Mouse (Mus musculus) bone marrow, adult 2 months (tissue): Measurements from ENCODE around the gene 1700057G04Rik. TPM values are rescaled to one million over a fixed set of nuclear protein-coding genes. Genes with fewer than 3 reads are reported as not detected.
A peak's percentile ranks its signal among the peaks of the same experiment; 100 is the strongest.

Experiments
- H3K27ac ChIP-seq: fragments of 200-500 bp; 2 replicates; pipeline ENCODE4 v1.5.1; 2012; ENCODE audit warnings: low read depth, mild to moderate bottlenecking, control low read depth, inconsistent platforms, low read length; ENCODE audit not compliant: control insufficient read depth, poor library complexity, insufficient read depth
- H3K4me1 ChIP-seq: fragments of 200-500 bp; 2 replicates; pipeline ENCODE4 v1.6.1; 2011; ENCODE audit warnings: low read length; ENCODE audit not compliant: control insufficient read depth, insufficient read depth
- H3K4me3 ChIP-seq: fragments of 200-500 bp; replicated peaks from 2 replicates; pipeline ENCODE3; 2011; ENCODE audit warnings: mild to moderate bottlenecking, low read depth, low read length, control low read depth; ENCODE audit not compliant: control insufficient read depth
- CTCF ChIP-seq: fragments of 200-500 bp; IDR thresholded peaks from 2 replicates; pipeline ENCODE4 v1.5.1; 2011; ENCODE audit warnings: low read length, control low read depth; ENCODE audit not compliant: control insufficient read depth, insufficient read depth
- POLR2A ChIP-seq: fragments of 200-500 bp; IDR thresholded peaks from 2 replicates; pipeline ENCODE4 v1.6.1; 2011; ENCODE audit warnings: low read depth, mild to moderate bottlenecking, control low read depth, low read length, borderline replicate concordance; ENCODE audit not compliant: control insufficient read depth
- WGBS: fragments of 180-500 bp; shearing (Covaris S2); methylation state at CpG from one replicate; pipeline ENCODE4 v1.1.7; 2018; 5-methylcytosine and 5-hydroxymethylcytosine counted together
- polyA plus RNA-seq: library from polyadenylated mRNA; stranded (reverse); fragments of >200 nt; gene quantifications from 2 replicates; pipeline ENCODE4 v1.2.4, GENCODE M21; 2011; ENCODE audit warnings: low replicate concordance; ENCODE audit not compliant: missing spikeins, insufficient read depth, insufficient read length

1700057G04Rik gene
- polyA plus RNA-seq, 1 experiment = not detected

DNA sequence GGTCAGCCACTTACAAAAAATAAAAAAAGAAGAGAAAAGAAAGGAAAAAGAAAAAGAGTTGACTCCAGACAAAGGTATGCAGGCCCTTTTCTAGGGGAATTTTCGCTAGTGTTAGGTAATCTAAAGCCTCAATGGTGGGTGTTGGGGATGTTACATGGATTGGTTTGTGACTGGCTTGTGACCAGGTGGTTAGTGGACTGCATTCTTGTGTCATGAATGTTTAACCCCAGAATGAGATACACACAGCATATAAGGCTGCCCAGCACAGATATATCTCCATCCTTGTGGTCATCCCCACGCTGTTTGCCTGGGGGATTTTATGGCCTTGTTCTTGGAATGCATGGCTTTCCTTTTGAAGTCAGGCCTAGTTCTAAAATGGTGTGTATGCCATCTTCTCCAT is 35.9 kb upstream of the 1700057G04Rik start:
- TF ChIP-seq POLR2A = no peak
- no peak for TF ChIP-seq CTCF
- no peak overlapping the region for H3K4me3 ChIP-seq
- no peaks in the 10 kb centered on the region; the same call in 1 of the 2 replicates for H3K4me1 ChIP-seq
- WGBS = 79% methylated on average over 2 of the region's 2 CpGs
- H3K27ac ChIP-seq = no peak overlapping the region

DNA sequence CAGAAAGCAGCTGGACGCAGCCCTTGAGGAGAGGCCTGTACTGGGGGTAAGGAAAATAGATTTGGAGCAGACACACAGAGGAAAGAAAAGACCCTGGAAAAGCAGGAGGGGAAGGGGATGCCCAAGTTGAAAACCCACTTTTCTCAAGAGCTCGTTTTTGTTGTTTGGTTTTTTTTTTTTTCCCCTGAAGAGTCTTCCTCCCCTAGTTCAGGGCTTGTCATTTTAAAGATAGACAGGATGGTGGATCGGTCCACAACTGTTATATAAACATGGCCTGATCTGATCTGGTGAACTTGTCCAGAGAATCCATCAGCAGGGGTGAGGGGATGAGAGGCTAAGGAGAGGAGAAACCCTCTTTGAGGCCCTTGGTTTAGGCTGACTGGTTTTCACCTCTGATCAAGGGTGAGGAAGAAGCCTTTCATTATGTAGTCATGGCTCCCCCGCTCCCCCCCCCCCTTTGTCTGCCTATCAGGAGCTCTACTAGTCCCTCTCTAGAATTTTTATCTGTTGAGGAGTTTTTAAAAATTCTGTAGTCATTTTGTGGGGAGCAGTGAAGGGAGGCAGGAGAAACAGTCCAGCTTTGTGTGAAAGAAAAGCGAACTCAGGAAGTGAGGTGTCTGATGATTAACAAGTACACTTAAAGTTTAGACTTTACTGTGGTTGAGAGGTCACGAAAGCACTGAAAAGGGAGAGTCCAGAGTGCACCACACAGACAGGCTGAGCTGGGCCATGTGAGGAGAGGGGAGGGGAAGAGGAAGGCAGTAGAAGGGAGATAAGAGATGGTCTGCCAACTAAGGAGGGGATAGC is 35.0 kb upstream of the 1700057G04Rik start:
- 36% methylated on average over 6 of the region's 6 CpGs for WGBS
- Histone ChIP-seq H3K4me1 (no peaks in the 10 kb centered on the region; the same call in 1 of the 2 replicates), H3K4me3 (no peak overlapping the region), H3K27ac (no peak overlapping the region; the same call in 1 of the 2 replicates)
- TF ChIP-seq POLR2A (no peak), CTCF (no peak)

DNA sequence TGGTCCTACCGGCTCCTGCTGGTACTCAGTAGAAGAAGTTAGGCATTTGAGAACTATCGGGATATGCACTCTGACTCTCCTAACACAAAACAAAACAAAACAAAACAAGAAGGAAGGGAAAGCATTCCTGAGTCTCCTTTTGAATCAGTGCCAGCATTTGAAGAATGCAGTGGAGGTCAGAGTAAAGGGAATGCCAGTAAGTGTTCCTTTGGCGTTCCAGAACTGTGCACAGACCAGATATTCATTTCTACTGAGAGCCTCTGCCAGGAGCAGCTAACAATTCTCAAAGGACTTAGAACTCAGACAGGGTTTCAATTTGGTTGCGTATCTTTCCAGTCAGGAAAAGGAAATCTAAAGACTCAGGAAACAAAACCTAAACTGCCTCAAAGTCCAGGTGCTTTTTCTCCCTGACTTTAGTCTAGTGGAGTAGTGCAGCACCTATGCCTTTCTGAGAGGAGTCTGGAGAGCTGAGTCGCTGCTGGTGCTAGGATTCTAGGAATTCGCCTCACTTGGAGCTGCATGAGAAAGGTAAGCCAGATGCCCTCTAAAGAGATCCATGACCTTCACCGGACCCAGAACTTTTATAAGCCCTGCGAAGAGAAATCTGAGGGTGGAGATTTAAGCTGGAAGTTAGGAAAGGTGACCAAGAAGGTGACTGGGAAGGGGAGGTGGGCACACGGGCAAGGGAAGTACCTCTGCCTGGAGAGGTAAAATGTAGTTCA is 33.5 kb upstream of the 1700057G04Rik start, which contains the start of gene Plscr2:
Gene Plscr2, plus strand, starts transcription at position 117 of the 722 bp plus-strand sequence.
- Histone ChIP-seq H3K4me1 (no peaks in the 10 kb centered on the region; the same call in 1 of the 2 replicates), H3K4me3 (no peak within 1 kb of the TSS), H3K27ac (peak within 1 kb of the TSS; percentile 26)
- TF ChIP-seq CTCF (no peak), POLR2A (no peak)
- 79% methylated on average over 9 of the region's 9 CpGs for WGBS

- H3K27ac ChIP-seq = no peak overlapping the region
- 68% methylated on average over 7 of the region's 7 CpGs for WGBS
- no peaks in the 10 kb centered on the region; the same call in 1 of the 2 replicates for H3K4me1 ChIP-seq
- TF ChIP-seq POLR2A (no peak), CTCF (no peak)
- H3K4me3 ChIP-seq = no peak overlapping the region
These were observed 32.8 kb upstream of the 1700057G04Rik start for GRCm38 (mm10) chr9:92276360-92276759.

GRCm38 (mm10) chr9:92280048-92280447 is 29.1 kb upstream of the 1700057G04Rik start:
- no peak overlapping the region for H3K4me3 ChIP-seq
- no peak overlapping the region for H3K27ac ChIP-seq
- TF ChIP-seq CTCF = no peak
- no peak for TF ChIP-seq POLR2A
- 32% methylated on average over 1 of the region's 1 CpGs for WGBS
- H3K4me1 ChIP-seq = no peaks in the 10 kb centered on the region; the same call in 1 of the 2 replicates

GRCm38 (mm10) chr9:92282563-92283171 is 26.5 kb upstream of the 1700057G04Rik start:
- no peak overlapping the region for H3K4me3 ChIP-seq
- 62% methylated on average over 7 of the region's 7 CpGs for WGBS
- no peaks in the 10 kb centered on the region for H3K4me1 ChIP-seq
- H3K27ac ChIP-seq = no peak overlapping the region
- TF ChIP-seq POLR2A (no peak), CTCF (no peak)

DNA sequence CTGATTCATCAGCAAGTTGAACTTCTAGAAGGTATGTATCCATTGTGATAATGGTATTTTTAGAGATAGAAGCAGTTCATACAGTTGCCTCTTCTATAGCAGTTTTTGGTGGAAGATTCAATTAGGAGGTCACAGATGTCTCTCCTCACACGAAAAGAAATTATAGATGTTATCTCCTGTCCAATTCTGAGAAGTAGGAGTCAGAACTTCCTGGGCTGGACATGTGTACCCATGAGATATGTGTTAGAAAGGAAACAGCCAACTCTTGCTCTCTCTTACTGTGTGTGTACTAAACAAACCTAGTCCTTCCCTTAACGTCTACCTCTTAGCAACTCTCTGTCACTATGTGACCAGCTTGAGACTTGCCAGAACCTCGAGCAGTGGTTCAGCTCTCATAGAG is 19.5 kb upstream of the 1700057G04Rik start:
- no peak overlapping the region for H3K4me3 ChIP-seq
- H3K4me1 ChIP-seq = no peaks in the 10 kb centered on the region
- no peak for TF ChIP-seq POLR2A
- no peak for TF ChIP-seq CTCF
- WGBS = 6% methylated on average over 3 of the region's 3 CpGs
- no peak overlapping the region for H3K27ac ChIP-seq

- no peak overlapping the region for H3K4me3 ChIP-seq
- WGBS = 63% methylated on average over 2 of the region's 2 CpGs
- no peak overlapping the region for H3K27ac ChIP-seq
- TF ChIP-seq POLR2A (no peak), CTCF (no peak)
- H3K4me1 ChIP-seq = no peaks in the 10 kb centered on the region
These were observed 17.0 kb upstream of the 1700057G04Rik start for GRCm38 (mm10) chr9:92292169-92292568.
